Mouse (Mus musculus) left cerebral cortex, postnatal 10 days (tissue): ENCODE results near the gene Cdk1. TPM values are rescaled to one million over a fixed set of nuclear protein-coding genes. Genes with fewer than 3 reads are reported as not detected.
A peak's percentile ranks its signal among the peaks of the same experiment; 100 is the strongest.
"Not testable (repeated sequence)": the region's sequence is repeated elsewhere in the genome, so short reads cannot be mapped to it uniquely, and the experiment has no call there.

Experiments
- DNase-seq, 2 experiments: peaks; one replicate each; pipeline ENCODE4 v3.0.0; 2021 to 2022; ENCODE audit warnings: low spot score in 2 of 2, mixed read lengths in 1 of 2; ENCODE audit errors: extremely low spot score in 1 of 2
- intact Hi-C: fragments of 180-260 bp; cut with DNase I; formaldehyde crosslinking; loops from one replicate; pipeline ENCODE4 v1.15.1; 2025
- total RNA-seq, 2 experiments: library from RNA; stranded (reverse); gene quantifications; 2 replicates each; pipeline ENCODE4 v1.2.3; 2021

The Cdk1 gene
- total RNA-seq: 1 to 10 TPM; 5.1 to 7.5 TPM

GRCm38 (mm10) chr10:69352212-69353085, at the start of gene Cdk1:
Gene Cdk1 (minus strand): TSS chr10:69352938.
- intact Hi-C loops: no loop called here
- DNase-seq: peak; percentile 93 to 96

GRCm38 (mm10) chr10:69399814-69400385, 47.2 kb upstream of the Cdk1 start:
- intact Hi-C loops: no loop called here
- no peak for DNase-seq

GRCm38 (mm10) chr10:69398763-69399590, 46.2 kb upstream of the Cdk1 start, which contains the start of gene Ank3:
Gene Ank3 (plus strand): TSS chr10:69398773.
- peak in 1 of 2 experiments; percentile 32 for DNase-seq
- intact Hi-C loops: no loop called here

GRCm38 (mm10) chr10:69398197-69398762, 45.5 kb upstream of the Cdk1 start:
- DNase-seq: peak in 1 of 2 experiments; percentile 33
- intact Hi-C loops: no loop called here

GRCm38 (mm10) chr10:69389511-69389910, 36.8 kb upstream of the Cdk1 start:
- no peak for DNase-seq
- intact Hi-C loops: no loop called here

- intact Hi-C loops: no loop called here
- no peak for DNase-seq
These were observed 34.0 kb upstream of the Cdk1 start for GRCm38 (mm10) chr10:69386767-69387166.

GRCm38 (mm10) chr10:69385136-69385535, 32.4 kb upstream of the Cdk1 start:
- no peak for DNase-seq
- intact Hi-C loops: no loop called here

- no peak for DNase-seq
- intact Hi-C loops: no loop called here
These were observed 31.9 kb upstream of the Cdk1 start for GRCm38 (mm10) chr10:69384640-69385039.

GRCm38 (mm10) chr10:69383186-69383585, 30.4 kb upstream of the Cdk1 start:
- no peak for DNase-seq
- intact Hi-C loops: no loop called here

GRCm38 (mm10) chr10:69375154-69375553, 22.4 kb upstream of the Cdk1 start:
- DNase-seq: no peak
- intact Hi-C loops: loop anchor here (10.0 kb wide), 1 partner anchor 280 kb away; no protein-coding TSS in a partner anchor

- DNase-seq: no peak
- intact Hi-C loops: loop anchor here (10.0 kb wide), 1 partner anchor 281 kb away; no protein-coding TSS in a partner anchor
These were observed 21.2 kb upstream of the Cdk1 start for GRCm38 (mm10) chr10:69373796-69374550.

- no peak for DNase-seq
- intact Hi-C loops: loop anchor here (10.0 kb wide), 1 partner anchor 283 kb away; no protein-coding TSS in a partner anchor
These were observed 19.3 kb upstream of the Cdk1 start for GRCm38 (mm10) chr10:69372061-69372460.

GRCm38 (mm10) chr10:69371441-69371840, 18.7 kb upstream of the Cdk1 start:
- peak in 1 of 2 experiments; percentile 39 for DNase-seq
- intact Hi-C loops: loop anchor here (10.0 kb wide), 1 partner anchor 283 kb away; no protein-coding TSS in a partner anchor

GRCm38 (mm10) chr10:69369321-69369720, 16.6 kb upstream of the Cdk1 start:
- intact Hi-C loops: no loop called here
- DNase-seq: no peak

- intact Hi-C loops: no loop called here
- DNase-seq: peak in 1 of 2 experiments; percentile 28
These were observed 14.2 kb upstream of the Cdk1 start for GRCm38 (mm10) chr10:69366877-69367387.

GRCm38 (mm10) chr10:69366208-69366607, 13.5 kb upstream of the Cdk1 start:
- intact Hi-C loops: no loop called here
- no peak for DNase-seq

GRCm38 (mm10) chr10:69359666-69360065, 6.9 kb upstream of the Cdk1 start:
- DNase-seq: no peak
- intact Hi-C loops: no loop called here

GRCm38 (mm10) chr10:69353086-69353479, 345 bp upstream of the Cdk1 start:
- intact Hi-C loops, DNase-seq: not testable (repeated sequence)
